Mouse (Mus musculus) heart, embryonic 16.5 days (tissue): ENCODE data around the gene Car5a. TPM values are rescaled to one million over a fixed set of nuclear protein-coding genes. Genes with fewer than 3 reads are reported as not detected.

ENCODE experiments used
- ATAC-seq: fragments of 200-750 bp; cut with Nextera tagmentation; replicated peaks from 2 replicates; pipeline ENCODE4 v1.8.0; 2017; ENCODE audit warnings: moderate number of reproducible peaks; ENCODE audit not compliant: insufficient read depth, low FRiP score; ENCODE audit errors: extremely low read depth
- H3K27ac ChIP-seq: fragments of 300-500 bp; sonication (generic); 2 replicates; pipeline ENCODE4 v1.5.1; 2014; ENCODE audit warnings: mild to moderate bottlenecking, low read length, control low read depth, moderate library complexity
- H3K27me3 ChIP-seq: fragments of 300-500 bp; sonication (generic); 2 replicates; pipeline ENCODE4 v1.6.1; 2014; ENCODE audit warnings: low read length, mixed read lengths; ENCODE audit not compliant: control insufficient read depth, insufficient read depth
- H3K36me3 ChIP-seq: fragments of 300-500 bp; sonication (generic); 2 replicates; pipeline ENCODE4 v1.6.1; 2014; ENCODE audit not compliant: control insufficient read depth, insufficient read depth
- H3K4me1 ChIP-seq: fragments of 300-500 bp; sonication (generic); 2 replicates; pipeline ENCODE4 v1.6.1; 2014; ENCODE audit warnings: low read length, mixed read lengths; ENCODE audit not compliant: control insufficient read depth, insufficient read depth
- H3K4me2 ChIP-seq: fragments of 300-500 bp; sonication (generic); 2 replicates; pipeline ENCODE4 v1.6.1; 2014; ENCODE audit warnings: low read depth, mild to moderate bottlenecking, control low read depth, low read length
- H3K4me3 ChIP-seq: fragments of 300-500 bp; sonication (generic); 2 replicates; pipeline ENCODE4 v1.5.1; 2014; ENCODE audit warnings: mild to moderate bottlenecking, control low read depth, low read length
- H3K9ac ChIP-seq: fragments of 300-500 bp; sonication (generic); 2 replicates; pipeline ENCODE4 v1.6.1; 2014; ENCODE audit warnings: low read length, control low read depth
- H3K9me3 ChIP-seq: fragments of 300-500 bp; sonication (generic); replicated peaks from 2 replicates; pipeline ENCODE4 v1.6.1; 2016; ENCODE audit warnings: low read length; ENCODE audit not compliant: control insufficient read depth
- WGBS: fragments of 180-500 bp; shearing (Covaris S2); extraction: QIAGEN DNeasy Blood & Tissue Kit; methylation state at CpG from one replicate; pipeline ENCODE4 v1.1.7; 2014; 5-methylcytosine and 5-hydroxymethylcytosine counted together
- microRNA-seq: library from miRNA; unstranded; fragments of <30 nt; microRNA quantifications from one replicate; pipeline ENCODE4, GENCODE M21; 2017
- polyA plus RNA-seq: library from polyadenylated mRNA; unstranded; fragments of >200 nt; fragmentation: Nextera tagmentation; extraction: Ambion mirVana; gene quantifications from 2 replicates; pipeline ENCODE4 v1.2.1, GENCODE M21; 2015

The Car5a gene
- polyA plus RNA-seq, 1 experiment from 2014 or later = not detected

DNA sequence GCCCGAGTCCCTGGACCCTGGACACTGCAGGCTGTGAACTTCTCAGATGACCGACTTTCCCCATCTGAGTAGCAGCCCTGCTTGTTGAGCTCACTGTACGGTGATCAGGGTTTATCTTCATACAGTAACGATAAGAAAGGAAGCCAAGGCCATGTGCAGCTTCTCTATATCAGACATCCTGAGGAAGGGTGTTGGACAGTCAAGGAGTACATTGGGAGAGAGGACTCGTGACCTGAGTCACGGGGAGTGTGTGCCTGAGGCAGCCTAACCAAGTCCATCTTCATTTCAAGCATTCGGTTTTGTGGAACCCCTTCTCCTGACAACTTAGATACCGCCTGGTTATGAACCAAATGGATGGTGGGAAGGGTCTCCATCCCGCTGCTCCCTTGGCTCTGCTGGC, 69.2 kb downstream of the Car5a start:
- no peaks in the 10 kb centered on the region for H3K9me3 ChIP-seq
- H3K27ac ChIP-seq = peak overlapping the region; percentile 6; the same call in 1 of the 2 replicates
- H3K4me3 ChIP-seq = no peak overlapping the region
- H3K27me3 ChIP-seq = 0 out of 2 replicates have a peak, but pooled peaks cover 4% of the 10 kb centered on the region
- WGBS = 48% methylated on average over 9 of the region's 9 CpGs
- no peak overlapping the region for H3K4me2 ChIP-seq
- H3K4me1 ChIP-seq = peaks cover 27% of the 10 kb centered on the region
- H3K36me3 ChIP-seq = no peaks in the 10 kb centered on the region
- peak; percentile 47; the same call in 1 of the 2 replicates for ATAC-seq
- no peak overlapping the region for H3K9ac ChIP-seq

DNA sequence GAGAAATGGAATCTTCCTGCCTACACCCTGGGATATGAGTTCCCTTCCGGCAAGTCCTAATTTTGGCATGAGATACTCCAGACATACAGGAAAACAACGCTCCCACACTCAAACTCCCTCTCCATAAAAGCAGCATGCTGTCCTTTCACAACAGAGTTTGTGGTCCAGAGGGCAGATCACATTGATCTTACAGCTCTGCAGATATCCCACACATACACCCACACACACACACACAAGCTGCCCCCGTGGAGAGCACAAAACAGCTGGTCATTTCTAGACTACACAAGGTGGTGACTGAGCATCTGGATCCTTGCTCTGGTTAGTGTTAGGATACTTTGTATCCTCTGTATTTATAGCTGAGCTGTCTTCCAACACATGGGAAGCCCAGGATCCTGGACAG, 69.7 kb downstream of the Car5a start:
- Histone ChIP-seq H3K9ac (no peak overlapping the region), H3K27me3 (0 out of 2 replicates have a peak, but pooled peaks cover 4% of the 10 kb centered on the region), H3K4me3 (no peak overlapping the region), H3K27ac (peak overlapping the region; percentile 6; the same call in 1 of the 2 replicates), H3K4me1 (peaks cover 26% of the 10 kb centered on the region), H3K36me3 (no peaks in the 10 kb centered on the region), H3K4me2 (no peak overlapping the region), H3K9me3 (no peaks in the 10 kb centered on the region)
- ATAC-seq = no peak
- 36% methylated on average over 3 of the region's 3 CpGs for WGBS

- H3K9me3 ChIP-seq = no peaks in the 10 kb centered on the region
- no peak overlapping the region for H3K4me2 ChIP-seq
- WGBS = 41% methylated on average over 9 of the region's 9 CpGs
- H3K9ac ChIP-seq = no peak overlapping the region
- H3K36me3 ChIP-seq = no peaks in the 10 kb centered on the region
- no peak overlapping the region for H3K4me3 ChIP-seq
- peaks cover 26% of the 10 kb centered on the region for H3K4me1 ChIP-seq
- H3K27ac ChIP-seq = no peak overlapping the region
- 0 out of 2 replicates have a peak, but pooled peaks cover 4% of the 10 kb centered on the region for H3K27me3 ChIP-seq
- ATAC-seq = peak; percentile 69
Observed at GRCm38 (mm10) chr8:121874031-121874430, 70.7 kb downstream of the Car5a start.

- 23% methylated on average over 10 of the region's 10 CpGs for WGBS
- Histone ChIP-seq H3K9ac (0 out of 2 replicates have a peak overlapping the region, but pooled peaks have one; percentile 8), H3K4me2 (peak overlapping the region; percentile 26; the same call in 1 of the 2 replicates), H3K27ac (no peak overlapping the region), H3K4me3 (no peak overlapping the region), H3K4me1 (peaks cover 26% of the 10 kb centered on the region), H3K36me3 (no peaks in the 10 kb centered on the region), H3K27me3 (0 out of 2 replicates have a peak, but pooled peaks cover 4% of the 10 kb centered on the region), H3K9me3 (no peaks in the 10 kb centered on the region)
- ATAC-seq = no peak
Observed at GRCm38 (mm10) chr8:121871833-121872440, 72.8 kb downstream of the Car5a start.

- Histone ChIP-seq H3K9me3 (no peaks in the 10 kb centered on the region), H3K36me3 (no peaks in the 10 kb centered on the region), H3K27ac (no peak overlapping the region), H3K9ac (no peak overlapping the region), H3K4me3 (no peak overlapping the region), H3K4me1 (peaks cover 20% of the 10 kb centered on the region), H3K4me2 (no peak overlapping the region), H3K27me3 (0 out of 2 replicates have a peak, but pooled peaks cover 4% of the 10 kb centered on the region)
- ATAC-seq = no peak
- 76% methylated on average over 2 of the region's 2 CpGs for WGBS
Observed at GRCm38 (mm10) chr8:121870190-121870589, 74.5 kb downstream of the Car5a start.

DNA sequence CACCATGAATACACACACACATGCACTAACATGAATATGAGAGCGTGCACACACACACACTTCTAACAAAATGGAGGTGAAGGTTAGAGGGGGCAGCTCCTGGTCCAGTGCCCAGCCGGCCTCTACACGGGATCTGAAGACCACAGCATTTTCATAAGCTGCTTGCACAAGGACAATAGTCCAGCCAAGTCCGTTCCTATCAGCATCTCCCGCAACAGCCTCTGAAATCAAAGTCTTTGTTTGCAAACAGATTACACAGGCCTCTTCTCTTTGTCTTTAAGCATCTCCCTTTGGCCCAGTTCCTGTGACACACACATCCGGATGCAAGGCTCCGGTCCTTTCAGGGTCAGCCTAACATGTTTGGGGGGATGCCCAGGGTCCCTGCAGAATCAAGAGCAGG, 75.8 kb downstream of the Car5a start:
- ATAC-seq = no peak
- 78% methylated on average over 7 of the region's 7 CpGs for WGBS
- H3K4me1 ChIP-seq = peaks cover 9% of the 10 kb centered on the region
- no peaks in the 10 kb centered on the region for H3K36me3 ChIP-seq
- H3K27me3 ChIP-seq = 0 out of 2 replicates have a peak, but pooled peaks cover 4% of the 10 kb centered on the region
- H3K27ac ChIP-seq = no peak overlapping the region
- no peaks in the 10 kb centered on the region for H3K9me3 ChIP-seq
- H3K9ac ChIP-seq = no peak overlapping the region
- H3K4me3 ChIP-seq = no peak overlapping the region
- no peak overlapping the region for H3K4me2 ChIP-seq

DNA sequence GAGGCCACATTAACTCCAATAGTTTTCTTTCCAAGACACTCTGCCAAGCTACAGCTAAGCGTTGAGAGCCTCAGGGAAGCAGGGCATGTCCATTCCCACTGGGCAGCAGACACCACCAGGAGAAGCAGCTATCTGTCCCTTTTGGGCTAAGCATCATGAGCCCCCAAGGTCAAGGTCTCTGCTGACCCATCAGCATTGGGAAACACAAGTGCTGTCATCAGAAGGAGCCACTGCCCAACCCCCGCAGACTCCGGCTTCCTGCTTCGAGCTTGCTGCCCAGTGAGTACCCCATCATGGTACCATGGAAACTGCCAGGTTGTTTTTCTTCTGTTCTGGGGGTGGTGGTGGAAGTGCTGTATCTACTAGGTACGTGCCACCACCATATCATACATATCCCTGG, 76.5 kb downstream of the Car5a start:
- H3K9ac ChIP-seq = no peak overlapping the region
- no peak overlapping the region for H3K27ac ChIP-seq
- 0 out of 2 replicates have a peak, but pooled peaks cover 4% of the 10 kb centered on the region for H3K27me3 ChIP-seq
- ATAC-seq = no peak
- no peak overlapping the region for H3K4me2 ChIP-seq
- H3K36me3 ChIP-seq = no peaks in the 10 kb centered on the region
- H3K4me3 ChIP-seq = no peak overlapping the region
- 79% methylated on average over 5 of the region's 5 CpGs for WGBS
- no peaks in the 10 kb centered on the region for H3K9me3 ChIP-seq
- peaks cover 9% of the 10 kb centered on the region; the same call in 1 of the 2 replicates for H3K4me1 ChIP-seq

Small RNAs within 50 kb of the gene (microRNA-seq; reads per million reads assigned to microRNA genes)
- gene Mir7237 = not detected

Other genes with a start within 250 kb of the Car5a start
- 0.21 and 0.25 TPM in 2 replicates for gene Jph3, start 215.3 kb downstream of the Car5a start, polyA plus RNA-seq
- gene Klhdc4, start 115.3 kb downstream of the Car5a start, polyA plus RNA-seq = 25.6 and 27.0 TPM in 2 replicates
- 14.4 TPM in 2 replicates for gene Slc7a5, start 37.2 kb downstream of the Car5a start, polyA plus RNA-seq
- 31.2 and 33.1 TPM in 2 replicates for gene Banp, start 4.8 kb upstream of the Car5a start, polyA plus RNA-seq